Mouse (Mus musculus) embryonic facial prominence, embryonic 14.5 days (tissue): ENCODE data around the gene Cacna2d1. TPM values are rescaled to one million over a fixed set of nuclear protein-coding genes. Genes with fewer than 3 reads are reported as not detected.
A peak's percentile ranks its signal among the peaks of the same experiment; 100 is the strongest.

ENCODE experiments used
- ATAC-seq: fragments of 200-750 bp; cut with Nextera tagmentation; 2 replicates; pipeline ENCODE4 v1.8.0; 2017; ENCODE audit warnings: low read depth, moderate number of reproducible peaks, moderate TSS enrichment
- DNase-seq: peaks from one replicate; pipeline ENCODE4 v3.0.0-alpha.2; 2015; ENCODE audit warnings: low spot score
- H3K27ac ChIP-seq: fragments of 300-500 bp; sonication (generic); replicated peaks from 2 replicates; pipeline ENCODE4 v1.5.1; 2014; ENCODE audit warnings: low read depth, mild to moderate bottlenecking, low read length, moderate library complexity
- H3K27me3 ChIP-seq: fragments of 300-500 bp; sonication (generic); replicated peaks from 2 replicates; pipeline ENCODE4 v1.6.1; 2014; ENCODE audit warnings: low read length; ENCODE audit not compliant: control insufficient read depth, insufficient read depth
- H3K36me3 ChIP-seq: fragments of 300-500 bp; sonication (generic); 2 replicates; pipeline ENCODE4 v1.6.1; 2014; ENCODE audit warnings: low read length, mixed read lengths; ENCODE audit not compliant: control insufficient read depth, insufficient read depth
- H3K4me1 ChIP-seq: fragments of 300-500 bp; sonication (generic); 2 replicates; pipeline ENCODE4 v1.6.1; 2014; ENCODE audit warnings: antibody characterized with exemption, low read length; ENCODE audit not compliant: control insufficient read depth, insufficient read depth
- H3K4me2 ChIP-seq: fragments of 300-500 bp; sonication (generic); 2 replicates; pipeline ENCODE4 v1.6.1; 2014; ENCODE audit warnings: low read depth, mild to moderate bottlenecking, low read length, moderate library complexity, mixed read lengths
- H3K4me3 ChIP-seq: fragments of 300-500 bp; sonication (generic); 2 replicates; pipeline ENCODE4 v1.5.1; 2014; ENCODE audit warnings: low read depth, mild to moderate bottlenecking, low read length
- H3K9ac ChIP-seq: fragments of 300-500 bp; sonication (generic); 2 replicates; pipeline ENCODE4 v1.6.1; 2014; ENCODE audit warnings: low read depth, mild to moderate bottlenecking, low read length, moderate library complexity, mixed read lengths
- H3K9me3 ChIP-seq: fragments of 300-500 bp; sonication (generic); 2 replicates; pipeline ENCODE4 v1.6.1; 2016; ENCODE audit warnings: low read length; ENCODE audit not compliant: control insufficient read depth
- WGBS: fragments of 180-500 bp; shearing (Covaris S2); extraction: QIAGEN DNeasy Blood & Tissue Kit; methylation state at CpG from one replicate; pipeline ENCODE4 v1.1.7; 2014; 5-methylcytosine and 5-hydroxymethylcytosine counted together
- polyA plus RNA-seq: library from polyadenylated mRNA; unstranded; fragments of >200 nt; fragmentation: Nextera tagmentation; extraction: Ambion mirVana; gene quantifications from 2 replicates; pipeline ENCODE4 v1.2.1, GENCODE M21; 2014

Gene Cacna2d1
- polyA plus RNA-seq, 1 experiment from 2014 or later: 33.0 TPM

GRCm38 (mm10) chr5:15935234-15935728 is 790 bp downstream of the Cacna2d1 start:
- Histone ChIP-seq H3K9me3 (no peaks in the 10 kb centered on the region), H3K4me3 (peak overlapping the region; percentile 71), H3K4me2 (peak overlapping the region; percentile 88), H3K27ac (peak overlapping the region; percentile 89), H3K4me1 (peaks cover 7% of the 10 kb centered on the region; the same call in 1 of the 2 replicates), H3K9ac (peak overlapping the region; percentile 88), H3K36me3 (no peaks in the 10 kb centered on the region), H3K27me3 (peaks cover 12% of the 10 kb centered on the region)
- ATAC-seq (0 out of 2 replicates have a peak, but pooled peaks have one; percentile 7), DNase-seq (peak; percentile 41)
- 0% methylated on average over 25 of the region's 27 CpGs for WGBS

- no peaks in the 10 kb centered on the region for H3K9me3 ChIP-seq
- H3K36me3 ChIP-seq: no peaks in the 10 kb centered on the region
- DNase-seq (no peak), ATAC-seq (no peak)
- peaks cover 7% of the 10 kb centered on the region; the same call in 1 of the 2 replicates for H3K4me1 ChIP-seq
- peak overlapping the region; percentile 88 for H3K9ac ChIP-seq
- peaks cover 12% of the 10 kb centered on the region for H3K27me3 ChIP-seq
- H3K4me3 ChIP-seq: peak overlapping the region; percentile 71
- peak overlapping the region; percentile 88 for H3K4me2 ChIP-seq
- no peak overlapping the region for H3K27ac ChIP-seq
- WGBS: 28% methylated on average over 14 of the region's 14 CpGs
Observed at GRCm38 (mm10) chr5:15935831-15936710, 1.6 kb downstream of the Cacna2d1 start.

- H3K27ac ChIP-seq: no peak overlapping the region
- 0 out of 2 replicates have a peak, but pooled peaks cover 10% of the 10 kb centered on the region for H3K36me3 ChIP-seq
- no peak for DNase-seq
- H3K4me2 ChIP-seq: no peak overlapping the region
- no peaks in the 10 kb centered on the region for H3K4me1 ChIP-seq
- H3K27me3 ChIP-seq: no peaks in the 10 kb centered on the region
- no peak for ATAC-seq
- H3K9ac ChIP-seq: no peak overlapping the region
- no peak overlapping the region for H3K4me3 ChIP-seq
- 61% methylated on average over 6 of the region's 6 CpGs for WGBS
- H3K9me3 ChIP-seq: no peaks in the 10 kb centered on the region
Observed at GRCm38 (mm10) chr5:15941191-15941725, 6.8 kb downstream of the Cacna2d1 start.

GRCm38 (mm10) chr5:15942051-15942450 is 7.6 kb downstream of the Cacna2d1 start:
- ATAC-seq: no peak
- Histone ChIP-seq H3K27me3 (no peaks in the 10 kb centered on the region), H3K27ac (no peak overlapping the region), H3K36me3 (0 out of 2 replicates have a peak, but pooled peaks cover 10% of the 10 kb centered on the region), H3K9me3 (no peaks in the 10 kb centered on the region), H3K4me2 (no peak overlapping the region), H3K4me3 (no peak overlapping the region), H3K9ac (no peak overlapping the region), H3K4me1 (no peaks in the 10 kb centered on the region)
- no peak for DNase-seq
- 65% methylated on average over 4 of the region's 4 CpGs for WGBS

- H3K9me3 ChIP-seq: no peaks in the 10 kb centered on the region
- H3K9ac ChIP-seq: no peak overlapping the region
- H3K4me2 ChIP-seq: no peak overlapping the region
- H3K4me1 ChIP-seq: no peaks in the 10 kb centered on the region
- WGBS: 96% methylated on average over 6 of the region's 6 CpGs
- no peak for ATAC-seq
- H3K4me3 ChIP-seq: no peak overlapping the region
- 0 out of 2 replicates have a peak, but pooled peaks cover 5% of the 10 kb centered on the region for H3K36me3 ChIP-seq
- H3K27ac ChIP-seq: no peak overlapping the region
- no peaks in the 10 kb centered on the region for H3K27me3 ChIP-seq
- DNase-seq: no peak
Observed at GRCm38 (mm10) chr5:15948290-15949037, 14.0 kb downstream of the Cacna2d1 start.

- Histone ChIP-seq H3K9me3 (no peaks in the 10 kb centered on the region), H3K36me3 (no peaks in the 10 kb centered on the region), H3K4me1 (no peaks in the 10 kb centered on the region), H3K4me2 (no peak overlapping the region), H3K27ac (no peak overlapping the region), H3K27me3 (no peaks in the 10 kb centered on the region), H3K9ac (no peak overlapping the region), H3K4me3 (no peak overlapping the region)
- DNase-seq (no peak), ATAC-seq (no peak; the same call in 1 of the 2 replicates)
- WGBS: 67% methylated on average over 1 of the region's 1 CpGs
Observed at GRCm38 (mm10) chr5:15959760-15960159, 25.3 kb downstream of the Cacna2d1 start.

- H3K36me3 ChIP-seq: no peaks in the 10 kb centered on the region
- H3K4me1 ChIP-seq: no peaks in the 10 kb centered on the region
- no peak for DNase-seq
- no peaks in the 10 kb centered on the region for H3K27me3 ChIP-seq
- WGBS: 65% methylated on average over 2 of the region's 2 CpGs
- no peaks in the 10 kb centered on the region for H3K9me3 ChIP-seq
- no peak overlapping the region for H3K4me3 ChIP-seq
- H3K4me2 ChIP-seq: no peak overlapping the region
- no peak for ATAC-seq
- no peak overlapping the region for H3K9ac ChIP-seq
- H3K27ac ChIP-seq: no peak overlapping the region
Observed at GRCm38 (mm10) chr5:15961866-15962265, 27.4 kb downstream of the Cacna2d1 start.

GRCm38 (mm10) chr5:15966888-15967287 is 32.4 kb downstream of the Cacna2d1 start:
- Histone ChIP-seq H3K9ac (no peak overlapping the region), H3K4me2 (no peak overlapping the region), H3K4me1 (no peaks in the 10 kb centered on the region), H3K27me3 (no peaks in the 10 kb centered on the region), H3K27ac (no peak overlapping the region), H3K36me3 (no peaks in the 10 kb centered on the region), H3K9me3 (no peaks in the 10 kb centered on the region), H3K4me3 (no peak overlapping the region)
- DNase-seq (peak; percentile 64), ATAC-seq (peak; percentile 54; the same call in 1 of the 2 replicates)
